Mouse (Mus musculus) bone marrow macrophage, adult 2 months (primary cell): Measurements from ENCODE around the gene Dll1.

Experiments used
- CTCF ChIP-seq: IDR thresholded peaks from 2 replicates; pipeline ENCODE4 v1.5.1; 2012; ENCODE audit warnings: low read depth, mild to moderate bottlenecking, low read length, moderate library complexity
- POLR2A ChIP-seq: IDR thresholded peaks from 2 replicates; pipeline ENCODE4 v1.6.1; 2012; ENCODE audit warnings: mild to moderate bottlenecking, low read depth, low read length, borderline replicate concordance

DNA sequence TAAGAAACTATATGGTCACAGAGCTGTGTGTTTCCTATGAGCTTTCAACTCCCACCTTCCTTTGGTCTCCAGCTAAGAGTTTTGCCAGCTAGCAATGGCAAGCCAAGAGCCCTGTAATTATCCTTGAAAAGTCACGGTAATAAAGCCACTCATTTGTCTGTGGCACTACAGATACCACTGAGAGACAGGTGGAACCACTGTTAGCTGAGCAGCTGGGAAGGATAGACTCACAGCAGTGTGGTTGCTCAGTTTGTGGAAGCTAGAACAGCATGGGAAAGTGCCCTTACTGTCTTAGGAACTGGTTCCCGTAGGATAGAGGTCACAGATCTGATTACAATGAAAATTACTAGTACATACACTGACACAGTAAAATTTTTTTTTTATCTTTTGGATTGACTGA is 26.5 kb downstream of the Dll1 start:
- TF ChIP-seq CTCF (no peak), POLR2A (no peak)
